Mouse (Mus musculus) adrenal gland, postnatal 4 days (tissue): Measurements from ENCODE around the gene Luzp1. TPM values are rescaled to one million over a fixed set of nuclear protein-coding genes. Genes with fewer than 3 reads are reported as not detected.

Experiments
- DNase-seq, 2 experiments: peaks; one replicate each; pipeline ENCODE4 v3.0.0; 2021 to 2022; ENCODE audit warnings: low spot score in 2 of 2, mixed read lengths in 2 of 2
- total RNA-seq, 2 experiments: library from RNA; stranded (reverse); gene quantifications; 2 replicates each; pipeline ENCODE4 v1.2.3; 2021

The Luzp1 gene
- total RNA-seq, 2 experiments from 2014 or later, result 35.7 to 39.8 TPM

- DNase-seq, result peak; percentile 48 to 54
Observed at GRCm38 (mm10) chr4:136462086-136462838, 7.3 kb upstream of the Luzp1 start, which contains the start of gene 6030445D17Rik. TSS of gene 6030445D17Rik (plus strand) at chr4:136462250.

- no peak for DNase-seq
Observed at GRCm38 (mm10) chr4:136462839-136463178, 6.8 kb upstream of the Luzp1 start.

- no peak for DNase-seq
Observed at GRCm38 (mm10) chr4:136463436-136463835, 6.1 kb upstream of the Luzp1 start.

- no peak for DNase-seq
Observed at GRCm38 (mm10) chr4:136466226-136466625, 3.3 kb upstream of the Luzp1 start.

GRCm38 (mm10) chr4:136468553-136469327 is 821 bp upstream of the Luzp1 start:
- no peak for DNase-seq

GRCm38 (mm10) chr4:136469941-136470346 is 383 bp downstream of the Luzp1 start:
- DNase-seq, result peak in 1 of 2 experiments; percentile 31

GRCm38 (mm10) chr4:136470347-136471071 is 948 bp downstream of the Luzp1 start:
- peak; percentile 16 to 22 for DNase-seq

- no peak for DNase-seq
Observed at GRCm38 (mm10) chr4:136476692-136477091, 7.1 kb downstream of the Luzp1 start.

- DNase-seq, result no peak
Observed at GRCm38 (mm10) chr4:136486549-136486948, 17.0 kb downstream of the Luzp1 start.

- DNase-seq, result no peak
Observed at GRCm38 (mm10) chr4:136495993-136496392, 26.4 kb downstream of the Luzp1 start.

GRCm38 (mm10) chr4:136505426-136506215 is 36.1 kb downstream of the Luzp1 start:
- DNase-seq, result no peak

- no peak for DNase-seq
Observed at GRCm38 (mm10) chr4:136509857-136510256, 40.3 kb downstream of the Luzp1 start.

GRCm38 (mm10) chr4:136511708-136512107 is 42.1 kb downstream of the Luzp1 start:
- DNase-seq, result no peak

GRCm38 (mm10) chr4:136512905-136513304 is 43.3 kb downstream of the Luzp1 start:
- DNase-seq, result peak in 1 of 2 experiments; percentile 3

- DNase-seq, result no peak
Observed at GRCm38 (mm10) chr4:136518141-136518540, 48.6 kb downstream of the Luzp1 start.

- no peak for DNase-seq
Observed at GRCm38 (mm10) chr4:136518576-136518975, 49.0 kb downstream of the Luzp1 start.

- no peak for DNase-seq
Observed at GRCm38 (mm10) chr4:136519866-136520265, 50.3 kb downstream of the Luzp1 start.

- no peak for DNase-seq
Observed at GRCm38 (mm10) chr4:136521898-136522297, 52.3 kb downstream of the Luzp1 start.

GRCm38 (mm10) chr4:136524309-136524708 is 54.7 kb downstream of the Luzp1 start:
- no peak for DNase-seq

- no peak for DNase-seq
Observed at GRCm38 (mm10) chr4:136526412-136526811, 56.9 kb downstream of the Luzp1 start.

- DNase-seq, result no peak
Observed at GRCm38 (mm10) chr4:136545151-136545550, 75.6 kb downstream of the Luzp1 start.
